Mouse (Mus musculus): ENCODE data around the gene Arl13b. TPM values are rescaled to one million over a fixed set of nuclear protein-coding genes. Genes with fewer than 3 reads are reported as not detected.

The Arl13b gene
- polyA plus RNA-seq, 1 experiment from 2014 or later = 18.9 TPM

- Histone ChIP-seq H3K4me2 (ENCODE audit: low read depth, low read length) (no peak overlapping the region), H3K27ac (ENCODE audit: low read depth, low read length) (no peak overlapping the region), H3K9ac (replicated peaks; ENCODE audit: low read depth, low read length) (no peak overlapping the region), H3K27me3 (ENCODE audit: control insufficient read depth, insufficient read depth, low read length) (no peaks in the 10 kb centered on the region), H3K4me3 (ENCODE audit: low read depth, low read length) (no peak overlapping the region), H3K36me3 (ENCODE audit: control insufficient read depth, insufficient read depth, low read length) (no peaks in the 10 kb centered on the region), H3K9me3 (ENCODE audit: control insufficient read depth, low read length) (no peaks in the 10 kb centered on the region), H3K4me1 (ENCODE audit: control insufficient read depth, insufficient read depth, low read length) (no peaks in the 10 kb centered on the region)
- 87% methylated on average over 2 of the region's 2 CpGs for WGBS
- ATAC-seq (ENCODE audit: low read depth) = no peak
Measured at GRCm38 (mm10) chr16:62856273-62856672, 9.4 kb upstream of the Arl13b start.

- H3K4me2 ChIP-seq (ENCODE audit: low read depth, low read length) = no peak overlapping the region
- no peaks in the 10 kb centered on the region for H3K4me1 ChIP-seq (ENCODE audit: control insufficient read depth, insufficient read depth, low read length)
- H3K9me3 ChIP-seq (ENCODE audit: control insufficient read depth, low read length) = no peaks in the 10 kb centered on the region
- ATAC-seq (ENCODE audit: low read depth) = no peak
- H3K4me3 ChIP-seq (ENCODE audit: low read depth, low read length) = no peak overlapping the region
- H3K27ac ChIP-seq (ENCODE audit: low read depth, low read length) = no peak overlapping the region
- H3K36me3 ChIP-seq (ENCODE audit: control insufficient read depth, insufficient read depth, low read length) = no peaks in the 10 kb centered on the region
- WGBS = 75% methylated on average over 6 of the region's 6 CpGs
- no peaks in the 10 kb centered on the region for H3K27me3 ChIP-seq (ENCODE audit: control insufficient read depth, insufficient read depth, low read length)
- H3K9ac ChIP-seq (replicated peaks; ENCODE audit: low read depth, low read length) = no peak overlapping the region
Measured at GRCm38 (mm10) chr16:62855385-62855784, 8.5 kb upstream of the Arl13b start.

- peak; percentile 97 for ATAC-seq (ENCODE audit: low read depth)
- Histone ChIP-seq H3K4me2 (ENCODE audit: low read depth, low read length) (peak within 1 kb of the TSS; percentile 94), H3K27me3 (ENCODE audit: control insufficient read depth, insufficient read depth, low read length) (no peaks in the 10 kb centered on the region), H3K27ac (ENCODE audit: low read depth, low read length) (peak within 1 kb of the TSS; percentile 40; the same call in 1 of the 2 replicates), H3K4me1 (ENCODE audit: control insufficient read depth, insufficient read depth, low read length) (no peaks in the 10 kb centered on the region), H3K9ac (replicated peaks; ENCODE audit: low read depth, low read length) (peak within 1 kb of the TSS; percentile 71), H3K36me3 (ENCODE audit: control insufficient read depth, insufficient read depth, low read length) (no peaks in the 10 kb centered on the region), H3K4me3 (ENCODE audit: low read depth, low read length) (peak within 1 kb of the TSS; percentile 55), H3K9me3 (ENCODE audit: control insufficient read depth, low read length) (no peaks in the 10 kb centered on the region)
- WGBS = 4% methylated on average over 42 of the region's 42 CpGs
Measured at GRCm38 (mm10) chr16:62854191-62855068, 7.6 kb upstream of the Arl13b start, which contains the start of gene Pros1. TSS of gene Pros1 (plus strand) at chr16:62854307.

GRCm38 (mm10) chr16:62853611-62854126, 6.8 kb upstream of the Arl13b start:
- WGBS = 20% methylated on average over 3 of the region's 3 CpGs
- Histone ChIP-seq H3K36me3 (ENCODE audit: control insufficient read depth, insufficient read depth, low read length) (no peaks in the 10 kb centered on the region), H3K9me3 (ENCODE audit: control insufficient read depth, low read length) (no peaks in the 10 kb centered on the region), H3K27ac (ENCODE audit: low read depth, low read length) (0 out of 2 replicates have a peak overlapping the region, but pooled peaks have one; percentile 10), H3K4me3 (ENCODE audit: low read depth, low read length) (peak overlapping the region; percentile 55), H3K4me1 (ENCODE audit: control insufficient read depth, insufficient read depth, low read length) (no peaks in the 10 kb centered on the region), H3K27me3 (ENCODE audit: control insufficient read depth, insufficient read depth, low read length) (no peaks in the 10 kb centered on the region), H3K9ac (replicated peaks; ENCODE audit: low read depth, low read length) (peak overlapping the region; percentile 71), H3K4me2 (ENCODE audit: low read depth, low read length) (peak overlapping the region; percentile 94)
- ATAC-seq (ENCODE audit: low read depth) = no peak

GRCm38 (mm10) chr16:62852464-62853252, 5.8 kb upstream of the Arl13b start:
- ATAC-seq (ENCODE audit: low read depth) = no peak
- H3K27me3 ChIP-seq (ENCODE audit: control insufficient read depth, insufficient read depth, low read length) = no peaks in the 10 kb centered on the region

GRCm38 (mm10) chr16:62845341-62845740, 1.5 kb downstream of the Arl13b start:
- no peak overlapping the region for H3K4me3 ChIP-seq (ENCODE audit: low read depth, low read length)
- no peak overlapping the region for H3K9ac ChIP-seq (replicated peaks; ENCODE audit: low read depth, low read length)
- peaks cover 12% of the 10 kb centered on the region for H3K4me1 ChIP-seq (ENCODE audit: control insufficient read depth, insufficient read depth, low read length)
- WGBS = 92% methylated on average over 6 of the region's 6 CpGs
- no peaks in the 10 kb centered on the region for H3K27me3 ChIP-seq (ENCODE audit: control insufficient read depth, insufficient read depth, low read length)
- peak overlapping the region; percentile 87 for H3K4me2 ChIP-seq (ENCODE audit: low read depth, low read length)
- no peak for ATAC-seq (ENCODE audit: low read depth)
- no peaks in the 10 kb centered on the region for H3K36me3 ChIP-seq (ENCODE audit: control insufficient read depth, insufficient read depth, low read length)
- H3K27ac ChIP-seq (ENCODE audit: low read depth, low read length) = no peak overlapping the region
- no peaks in the 10 kb centered on the region for H3K9me3 ChIP-seq (ENCODE audit: control insufficient read depth, low read length)

More at GRCm38 (mm10) chr16:62852464-62853252, 5.8 kb upstream of the Arl13b start:
- H3K4me3 ChIP-seq (ENCODE audit: low read depth, low read length) = no peak overlapping the region
- H3K4me2 ChIP-seq (ENCODE audit: low read depth, low read length) = no peak overlapping the region
- H3K27ac ChIP-seq (ENCODE audit: low read depth, low read length) = no peak overlapping the region
- no peaks in the 10 kb centered on the region for H3K36me3 ChIP-seq (ENCODE audit: control insufficient read depth, insufficient read depth, low read length)
- H3K9ac ChIP-seq (replicated peaks; ENCODE audit: low read depth, low read length) = no peak overlapping the region
- H3K9me3 ChIP-seq (ENCODE audit: control insufficient read depth, low read length) = no peaks in the 10 kb centered on the region
- WGBS = 79% methylated on average over 3 of the region's 3 CpGs
- H3K4me1 ChIP-seq (ENCODE audit: control insufficient read depth, insufficient read depth, low read length) = no peaks in the 10 kb centered on the region

GRCm38 (mm10) chr16:62834016-62834735, 12.7 kb downstream of the Arl13b start:
- H3K4me3 ChIP-seq (ENCODE audit: low read depth, low read length) = no peak overlapping the region
- H3K4me1 ChIP-seq (ENCODE audit: control insufficient read depth, insufficient read depth, low read length) = no peaks in the 10 kb centered on the region
- no peaks in the 10 kb centered on the region for H3K9me3 ChIP-seq (ENCODE audit: control insufficient read depth, low read length)
- no peaks in the 10 kb centered on the region for H3K27me3 ChIP-seq (ENCODE audit: control insufficient read depth, insufficient read depth, low read length)
- 72% methylated on average over 3 of the region's 3 CpGs for WGBS
- no peaks in the 10 kb centered on the region for H3K36me3 ChIP-seq (ENCODE audit: control insufficient read depth, insufficient read depth, low read length)
- H3K9ac ChIP-seq (replicated peaks; ENCODE audit: low read depth, low read length) = no peak overlapping the region
- no peak for ATAC-seq (ENCODE audit: low read depth)
- no peak overlapping the region for H3K4me2 ChIP-seq (ENCODE audit: low read depth, low read length)
- no peak overlapping the region for H3K27ac ChIP-seq (ENCODE audit: low read depth, low read length)

- ATAC-seq (ENCODE audit: low read depth) = peak; percentile 56; the same call in 1 of the 2 replicates
- H3K4me3 ChIP-seq (ENCODE audit: low read depth, low read length) = no peak overlapping the region
- H3K4me2 ChIP-seq (ENCODE audit: low read depth, low read length) = no peak overlapping the region
- no peaks in the 10 kb centered on the region for H3K36me3 ChIP-seq (ENCODE audit: control insufficient read depth, insufficient read depth, low read length)
- no peaks in the 10 kb centered on the region for H3K9me3 ChIP-seq (ENCODE audit: control insufficient read depth, low read length)
- H3K27ac ChIP-seq (ENCODE audit: low read depth, low read length) = no peak overlapping the region
- no peaks in the 10 kb centered on the region for H3K4me1 ChIP-seq (ENCODE audit: control insufficient read depth, insufficient read depth, low read length)
- H3K27me3 ChIP-seq (ENCODE audit: control insufficient read depth, insufficient read depth, low read length) = no peaks in the 10 kb centered on the region
- WGBS = 22% methylated on average over 4 of the region's 4 CpGs
- no peak overlapping the region for H3K9ac ChIP-seq (replicated peaks; ENCODE audit: low read depth, low read length)
Measured at GRCm38 (mm10) chr16:62832481-62832880, 14.4 kb downstream of the Arl13b start.
